Mouse (Mus musculus) embryonic fibroblast, embryonic 13.5 days (primary cell): ENCODE results near the gene Cfap97d1.

Experiments
- CTCF ChIP-seq: IDR thresholded peaks from 2 replicates; pipeline ENCODE4 v1.5.1; 2011; ENCODE audit warnings: mild to moderate bottlenecking, control low read depth, low read length, moderate library complexity, borderline replicate concordance; ENCODE audit not compliant: insufficient read depth
- POLR2A ChIP-seq: IDR thresholded peaks from 2 replicates; pipeline ENCODE4 v1.6.1; 2011; ENCODE audit warnings: low read depth, mild to moderate bottlenecking, control low read depth, low read length, moderate library complexity

DNA sequence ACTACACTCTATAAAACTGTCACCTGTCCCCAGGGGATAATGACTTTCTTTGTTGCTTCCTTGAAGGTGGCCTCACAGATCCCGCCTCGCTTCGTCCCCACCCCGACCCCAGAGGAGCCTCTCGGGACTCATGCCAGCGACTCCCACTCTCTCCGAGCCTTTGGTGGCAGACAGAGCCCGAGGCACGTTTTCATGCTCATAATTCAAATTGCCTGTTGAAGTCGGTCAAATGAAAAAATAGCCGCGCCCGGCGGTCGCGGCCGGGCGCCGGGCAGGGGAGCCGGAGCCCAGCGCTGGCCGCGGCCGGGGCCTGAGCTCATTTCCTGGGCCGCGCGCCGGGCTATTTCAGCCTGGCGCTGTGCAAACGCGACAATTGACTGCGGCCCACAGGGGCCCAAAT is 47.0 kb upstream of the Cfap97d1 start:
- no peak for TF ChIP-seq POLR2A
- no peak for TF ChIP-seq CTCF
